Mouse (Mus musculus) embryonic stem cell, embryonic (primary cell): ENCODE data around the gene Bcar3.

Experiments used
- CTCF ChIA-PET, 4 experiments: fragments of 300-600 bp in 2 of 4; fragments of 350-600 bp in 2 of 4; sonication (Branson Sonifier 250); formaldehyde crosslinking; loops; one replicate each; lab custom pipeline; 2022; ENCODE audit warnings: inconsistent platforms in 2 of 4; lab: Charles Lee
- POLR2A ChIA-PET, 4 experiments: fragments of 300-600 bp in 2 of 4; fragments of 350-600 bp in 2 of 4; sonication (Branson Sonifier 250); formaldehyde crosslinking; loops; one replicate each; lab custom pipeline; 2022; ENCODE audit warnings: antibody characterized with exemption in 4 of 4, inconsistent platforms in 1 of 4; lab: Charles Lee

Gene Bcar3

DNA sequence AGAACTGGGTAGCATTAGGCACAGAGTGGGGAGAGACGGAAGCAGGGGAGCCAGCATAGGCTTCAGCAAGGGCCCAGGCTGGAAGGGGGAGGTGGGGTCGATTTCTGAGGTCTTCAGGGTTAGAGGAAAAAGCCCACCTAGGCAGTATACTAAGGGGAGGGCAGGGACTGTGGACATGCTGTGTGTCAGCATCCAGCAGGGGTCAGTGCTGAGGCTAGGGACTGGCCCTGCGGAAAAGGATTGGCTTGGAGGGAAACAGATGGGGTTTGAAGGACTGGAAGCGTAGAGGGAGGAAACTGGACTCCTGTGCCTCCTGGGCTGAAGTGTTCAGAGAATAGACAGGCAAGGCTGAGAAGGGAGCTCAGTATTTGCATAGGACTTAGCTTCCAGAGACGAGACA is 215.1 kb downstream of the Bcar3 start:
- ChIA-PET CTCF (interaction anchor here in 3 of 4 experiments (0.5 to 1.1 kb wide), 6 partner anchors 9 to 200 kb away, joined by 3 to 8 read pairs (median 4); no protein-coding TSS in a partner anchor), POLR2A (interaction anchor here in 2 of 4 experiments (0.6 to 1.3 kb wide), 9 partner anchors 9 to 118 kb away, joined by 3 to 9 read pairs (median 3); no protein-coding TSS in a partner anchor)

DNA sequence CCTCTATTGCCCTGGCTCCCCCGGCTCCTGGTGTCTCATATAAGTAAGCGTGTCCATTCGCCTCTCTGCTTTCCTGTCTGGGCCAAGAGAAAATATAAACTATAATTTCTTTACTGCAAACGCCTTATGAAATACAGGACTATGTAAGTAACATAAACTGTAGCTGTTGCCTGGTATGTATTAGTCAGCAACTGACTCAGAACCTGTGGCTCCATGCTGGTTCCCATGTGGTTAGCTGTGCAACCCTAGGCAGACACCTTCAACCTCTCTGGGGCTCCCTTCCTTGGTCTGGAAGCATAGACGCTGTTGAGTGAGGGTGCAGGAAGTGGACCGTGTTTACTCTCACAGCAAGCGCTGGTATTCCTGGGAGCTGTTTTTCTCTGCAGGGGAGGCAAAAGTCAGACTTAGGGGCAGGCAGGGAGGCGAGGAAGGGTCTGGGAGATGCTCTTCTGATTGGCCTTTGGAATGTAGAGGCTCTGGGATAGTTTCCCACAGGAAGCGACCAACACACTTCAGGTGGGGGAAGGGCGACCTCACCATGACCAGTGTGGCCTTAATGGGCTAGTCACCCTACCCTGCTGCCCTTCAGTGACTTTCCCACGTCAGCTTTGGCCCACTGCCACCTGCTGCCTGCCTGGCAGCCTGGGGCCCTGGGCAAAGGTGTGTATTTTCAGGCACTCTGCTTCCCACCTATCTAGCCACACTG is 215.8 kb downstream of the Bcar3 start:
- ChIA-PET CTCF (interaction anchor here in 3 of 4 experiments (0.5 to 1.1 kb wide), 7 partner anchors 9 to 201 kb away, joined by 3 to 8 read pairs (median 4); no protein-coding TSS in a partner anchor), POLR2A (interaction anchor here in 3 of 4 experiments (0.6 to 1.1 kb wide), 10 partner anchors 9 to 118 kb away, joined by 3 to 9 read pairs (median 3); no protein-coding TSS in a partner anchor)

DNA sequence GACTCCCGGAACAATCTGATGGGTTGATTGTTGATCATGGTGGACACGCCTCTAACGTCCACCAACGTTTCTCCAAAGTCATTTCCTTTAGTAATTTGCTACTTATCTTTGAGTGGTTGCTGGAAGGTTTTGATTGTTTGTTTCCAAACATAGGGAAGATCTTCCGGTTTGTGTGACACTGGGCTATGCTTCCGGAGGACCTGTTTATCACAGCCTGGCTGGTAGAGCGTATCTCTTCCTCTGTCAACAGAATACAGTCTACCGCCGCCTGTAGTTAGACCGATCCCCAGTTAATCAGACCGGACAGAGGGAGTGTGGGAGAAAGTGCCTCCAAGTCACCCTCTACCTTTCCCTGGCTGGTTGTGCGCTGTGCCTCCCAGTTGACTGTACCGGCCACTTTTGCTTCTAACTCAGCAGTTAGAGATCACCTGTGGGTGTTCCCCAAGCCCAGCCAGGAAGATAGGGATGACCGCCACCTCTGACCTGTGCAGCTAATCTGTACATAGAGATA is 216.4 kb downstream of the Bcar3 start:
- ChIA-PET CTCF (interaction anchor here in 3 of 4 experiments (0.5 to 1.1 kb wide), 7 partner anchors 21 to 217 kb away, joined by 3 to 9 read pairs (median 4); no protein-coding TSS in a partner anchor), POLR2A (interaction anchor here in 3 of 4 experiments (0.6 to 1.7 kb wide), 15 partner anchors 8 to 596 kb away, joined by 3 to 8 read pairs (median 4); no protein-coding TSS in a partner anchor)

DNA sequence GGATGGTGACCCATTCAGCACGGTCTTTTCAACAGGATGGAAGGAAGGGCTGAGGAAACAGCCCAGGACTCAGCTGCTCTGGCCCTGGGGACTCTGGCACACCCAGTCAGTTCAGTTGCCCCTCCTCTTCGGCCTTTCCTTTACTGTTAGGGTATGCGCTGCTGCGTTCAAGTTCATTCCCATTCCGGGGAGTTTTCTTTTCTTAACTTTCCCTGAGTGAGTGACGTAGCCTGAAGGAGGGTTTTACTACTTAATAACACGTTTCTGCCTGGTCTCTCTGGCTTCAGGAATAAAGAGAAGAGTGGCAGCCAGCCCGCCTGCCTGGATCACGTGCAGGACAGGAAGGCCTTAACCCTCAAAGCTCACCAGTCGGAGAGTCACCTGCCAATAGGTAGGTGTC is 217.0 kb downstream of the Bcar3 start:
- POLR2A ChIA-PET = interaction anchor here in 3 of 4 experiments (0.6 to 1.7 kb wide), 15 partner anchors 9 to 596 kb away, joined by 3 to 8 read pairs (median 4); no protein-coding TSS in a partner anchor
- CTCF ChIA-PET = interaction anchor here (0.5 to 1.5 kb wide), 9 partner anchors 21 to 392 kb away, joined by 3 to 9 read pairs (median 3); no protein-coding TSS in a partner anchor

DNA sequence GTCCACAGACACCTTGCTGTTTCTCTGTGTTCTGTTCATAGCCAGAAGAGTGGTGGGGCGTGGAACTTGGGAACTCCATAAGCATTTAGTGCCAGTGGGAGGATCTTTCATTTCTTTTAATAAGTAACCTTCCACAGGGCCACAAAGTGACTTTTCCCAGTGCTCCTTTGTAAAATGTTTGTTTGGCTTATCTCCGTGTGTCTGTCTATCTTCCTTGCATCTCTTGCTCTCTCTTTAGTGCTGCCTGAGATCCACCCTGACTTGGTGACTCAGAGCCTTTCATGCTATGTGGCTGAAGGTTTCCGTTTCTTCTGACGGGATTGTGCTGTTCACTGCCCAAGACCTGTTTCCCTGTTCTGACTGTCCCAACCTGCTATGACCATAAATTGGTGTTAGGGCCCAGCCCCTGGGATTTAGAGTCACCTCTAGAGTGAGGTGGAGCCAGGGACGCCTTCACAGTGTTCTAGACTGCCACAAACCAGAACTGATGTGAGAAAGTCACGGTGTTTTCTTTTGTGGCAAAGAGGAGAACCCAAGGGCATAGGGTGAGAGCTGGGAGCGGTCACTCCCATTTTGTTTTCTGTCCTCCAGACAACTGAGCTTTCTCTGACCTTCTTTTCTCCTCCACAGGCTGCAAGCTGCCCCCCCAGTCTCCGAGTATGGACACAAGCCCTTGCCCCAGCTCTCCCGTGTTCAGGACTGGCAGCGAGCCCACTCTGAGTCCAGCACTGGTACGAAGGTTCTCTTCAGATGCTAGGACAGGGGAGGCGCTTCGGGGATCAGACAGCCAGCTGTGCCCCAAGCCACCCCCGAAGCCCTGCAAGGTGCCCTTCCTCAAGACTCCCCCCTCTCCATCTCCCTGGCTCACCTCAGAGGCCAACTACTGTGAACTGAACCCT is 218.0 kb downstream of the Bcar3 start:
- ChIA-PET POLR2A (interaction anchor here in 3 of 4 experiments (0.6 to 1.7 kb wide), 15 partner anchors 9 to 92 kb away, joined by 3 to 6 read pairs (median 3); no protein-coding TSS in a partner anchor), CTCF (interaction anchor here in 2 of 4 experiments (0.6 to 1.5 kb wide), 2 partner anchors 77 to 126 kb away, joined by 4 to 5 read pairs; no protein-coding TSS in a partner anchor)

DNA sequence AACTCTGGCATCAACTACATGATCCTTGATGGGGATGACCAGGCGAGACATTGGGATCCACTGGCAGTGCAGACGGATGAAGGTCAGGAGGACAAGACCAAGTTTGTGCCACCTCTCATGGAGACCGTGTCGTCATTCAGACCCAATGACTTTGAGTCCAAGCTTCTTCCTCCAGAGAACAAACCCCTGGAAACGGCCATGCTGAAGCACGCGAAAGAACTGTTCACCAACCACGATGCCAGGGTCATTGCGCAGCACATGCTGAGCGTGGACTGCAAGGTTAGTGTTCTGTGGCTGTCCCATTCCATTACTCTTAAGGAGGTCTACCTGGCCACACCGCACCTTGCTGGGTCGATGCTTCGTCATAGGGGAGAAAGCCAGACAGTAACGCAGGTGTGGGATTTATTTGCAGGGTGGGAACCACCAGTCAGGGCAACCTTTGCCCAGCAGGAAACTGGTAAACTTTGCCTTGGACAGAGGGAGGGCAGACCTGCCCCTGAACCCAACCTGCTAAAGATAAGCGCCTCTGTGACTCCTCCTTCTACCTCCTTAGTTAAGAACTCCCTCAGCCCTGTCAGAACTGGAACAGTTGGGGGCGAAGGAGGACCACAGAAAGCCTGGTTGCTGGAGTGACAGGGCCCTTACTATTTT is 218.9 kb downstream of the Bcar3 start:
- CTCF ChIA-PET = interaction anchor here in 1 of 4 experiments (0.6 kb wide), 1 partner anchor 78 kb away, joined by 5 read pairs; no protein-coding TSS in a partner anchor
- POLR2A ChIA-PET = interaction anchor here in 3 of 4 experiments (0.6 to 1.7 kb wide), 9 partner anchors 8 to 93 kb away, joined by 3 to 6 read pairs (median 3); no protein-coding TSS in a partner anchor

DNA sequence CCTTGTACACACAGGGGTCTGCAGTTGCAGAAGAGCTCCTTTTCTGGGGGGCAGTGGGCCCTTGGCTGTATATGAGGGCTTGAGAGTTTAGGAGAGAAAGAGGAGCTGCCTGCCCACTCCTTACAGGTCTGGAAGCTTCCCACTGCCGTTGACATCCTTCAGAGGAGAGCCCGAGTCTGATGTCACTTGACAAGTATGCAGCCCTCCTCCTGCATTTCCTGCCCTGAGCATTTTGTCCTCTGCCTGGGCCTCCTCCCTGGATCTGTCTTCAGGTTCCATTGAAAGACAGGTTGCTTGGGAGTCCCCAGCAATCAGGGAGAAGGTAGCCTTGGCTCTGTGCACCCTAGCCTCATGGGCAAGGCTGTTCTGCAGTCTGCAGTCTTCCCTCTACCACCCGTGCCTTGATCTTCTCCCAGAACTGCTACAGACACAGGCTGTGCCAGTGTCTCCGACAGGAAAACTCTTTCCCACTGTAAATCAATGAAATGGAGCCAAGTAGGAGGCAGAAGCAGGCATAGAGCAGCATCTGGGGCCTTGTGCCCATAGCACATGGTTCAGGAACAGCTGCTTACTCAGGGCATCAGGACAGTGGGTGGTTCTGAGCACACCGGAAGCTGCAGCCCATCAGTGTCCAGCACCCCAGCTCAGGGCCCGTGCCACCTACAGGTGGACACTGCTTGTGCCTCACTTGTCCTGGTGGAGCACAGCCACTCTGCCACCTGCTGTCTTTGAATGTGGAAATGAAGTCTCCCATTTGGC is 221.8 kb downstream of the Bcar3 start:
- POLR2A ChIA-PET = interaction anchor here in 2 of 4 experiments (0.9 to 2.0 kb wide), 5 partner anchors 11 to 368 kb away, joined by 3 to 5 read pairs (median 4); no protein-coding TSS in a partner anchor
- CTCF ChIA-PET = no interaction called here

DNA sequence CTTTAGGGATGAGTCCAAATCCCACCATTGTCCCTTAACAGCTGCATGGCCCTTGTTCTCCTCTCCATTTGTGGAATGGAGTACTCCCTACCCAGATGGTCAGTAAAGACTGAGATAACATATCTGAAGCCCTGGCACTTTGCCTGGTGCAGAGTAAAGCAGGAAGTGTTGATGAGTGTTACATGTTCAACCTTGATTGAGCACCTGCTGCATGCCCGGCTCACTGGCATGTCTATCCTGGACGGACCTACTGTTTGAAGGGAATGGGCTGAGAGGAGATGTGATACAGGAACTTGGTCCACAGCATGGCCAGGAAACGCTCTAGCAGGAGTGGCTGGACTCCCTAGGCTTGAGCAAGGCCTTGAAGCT is 222.4 kb downstream of the Bcar3 start:
- ChIA-PET CTCF (interaction anchor here in 2 of 4 experiments (0.7 to 0.8 kb wide), 2 partner anchors 204 to 207 kb away, joined by 3 read pairs; no protein-coding TSS in a partner anchor), POLR2A (interaction anchor here in 2 of 4 experiments (0.9 to 2.0 kb wide), 5 partner anchors 9 to 368 kb away, joined by 3 to 7 read pairs (median 4); no protein-coding TSS in a partner anchor)

DNA sequence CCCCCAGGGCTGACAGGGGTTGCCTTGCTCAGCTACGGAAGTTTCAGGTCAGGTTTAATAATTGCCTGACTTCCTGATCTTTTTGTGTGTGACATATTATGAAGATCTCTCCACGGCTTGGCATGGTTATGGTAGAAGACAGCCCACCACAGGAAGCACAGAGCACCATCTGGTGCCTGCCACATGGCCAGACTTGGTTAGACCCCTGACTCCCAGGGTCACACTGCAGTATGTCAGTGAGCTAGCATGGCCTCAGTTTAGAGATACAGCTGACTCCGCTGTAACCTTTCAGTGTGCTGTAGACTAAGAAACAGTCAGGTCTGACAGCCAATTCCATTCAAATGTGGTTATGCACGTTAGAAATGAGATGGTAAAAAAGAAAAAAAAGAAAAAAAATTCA is 223.8 kb downstream of the Bcar3 start:
- POLR2A ChIA-PET = interaction anchor here in 2 of 4 experiments (0.6 to 1.6 kb wide), 9 partner anchors 9 to 244 kb away, joined by 3 to 6 read pairs (median 4); partner anchors contain the start of genes Bcar3 (in 1 of the 2) and Dnttip2 (in 1 of the 2)

DNA sequence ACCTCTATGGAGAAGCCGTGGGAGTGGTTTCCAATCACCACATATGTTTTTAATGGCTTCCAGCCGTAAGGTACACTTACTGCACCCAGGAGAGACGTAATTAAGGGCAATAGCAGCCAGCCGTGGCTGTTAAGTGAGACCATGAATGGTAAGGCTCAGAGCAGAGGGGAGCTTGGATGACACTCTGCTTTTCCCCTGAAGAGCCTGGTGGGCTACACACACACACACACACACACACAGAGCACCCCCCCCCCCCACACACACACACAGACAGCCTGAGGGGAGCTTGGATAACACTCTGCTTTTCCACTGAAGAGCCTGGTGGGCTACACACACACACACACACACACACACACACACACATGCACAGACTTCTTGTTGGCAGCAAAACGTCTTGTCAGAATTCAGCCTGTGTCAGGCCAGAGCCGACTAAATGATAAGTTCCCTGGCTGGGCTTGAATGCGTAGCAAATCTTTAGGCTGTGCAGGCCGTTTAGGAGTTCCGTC is 224.3 kb downstream of the Bcar3 start:
- POLR2A ChIA-PET = interaction anchor here in 1 of 4 experiments (0.6 to 1.2 kb wide), 4 partner anchors 10 to 224 kb away, joined by 3 to 5 read pairs (median 4); partner anchors contain the start of gene Bcar3
- CTCF ChIA-PET = interaction anchor here in 2 of 4 experiments (0.6 kb wide), 2 partner anchors 9 to 762 kb away, joined by 3 read pairs; no protein-coding TSS in a partner anchor

More for the DNA sequence above, 223.8 kb downstream of the Bcar3 start:
- CTCF ChIA-PET = interaction anchor here in 1 of 4 experiments (0.5 to 0.6 kb wide), 2 partner anchors 23 to 763 kb away, joined by 3 read pairs; no protein-coding TSS in a partner anchor

DNA sequence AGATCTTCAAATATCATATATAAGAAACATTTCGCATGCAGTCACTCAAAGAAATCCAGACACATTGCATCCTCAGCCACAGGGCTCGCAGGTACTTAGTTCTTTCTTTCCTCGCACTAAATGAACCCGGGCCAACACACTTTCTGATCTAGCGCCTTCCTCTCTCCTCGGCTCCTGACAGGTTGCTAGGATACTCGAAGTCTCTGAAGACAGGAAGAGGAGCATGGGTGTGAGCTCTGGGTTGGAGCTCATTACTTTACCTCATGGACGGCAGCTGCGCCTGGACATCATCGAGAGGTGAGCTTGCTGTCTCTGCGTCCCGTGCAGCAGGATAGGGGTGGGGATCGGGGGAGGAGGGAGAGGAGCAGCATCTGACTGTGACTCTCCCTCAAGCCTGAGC is 225.1 kb downstream of the Bcar3 start:
- ChIA-PET CTCF (no interaction called here), POLR2A (interaction anchor here in 2 of 4 experiments (0.8 to 1.4 kb wide), 6 partner anchors 8 to 102 kb away, joined by 3 to 4 read pairs (median 3); no protein-coding TSS in a partner anchor)

DNA sequence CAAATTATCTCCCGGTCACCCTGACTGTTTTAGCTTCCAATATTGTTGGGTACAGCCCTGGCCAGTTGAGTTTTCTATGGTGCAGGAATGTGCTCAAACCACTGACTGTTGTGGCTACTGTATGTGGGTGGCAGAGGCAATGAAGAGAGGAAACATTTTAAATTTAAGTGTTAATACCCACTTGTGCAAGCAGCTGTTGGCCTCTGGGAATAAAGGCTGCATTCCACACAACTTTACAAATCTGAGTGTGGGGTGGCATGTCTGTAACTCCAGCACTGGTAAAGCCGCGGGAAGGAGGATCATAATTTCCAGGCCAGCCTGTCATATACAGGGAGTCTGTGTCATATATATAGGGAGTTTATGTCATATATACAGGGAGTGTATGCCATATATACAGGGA is 226.4 kb downstream of the Bcar3 start:
- ChIA-PET POLR2A (interaction anchor here in 2 of 4 experiments (0.6 to 2.6 kb wide), 5 partner anchors 9 to 100 kb away, joined by 3 to 9 read pairs (median 3); no protein-coding TSS in a partner anchor), CTCF (interaction anchor here in 1 of 4 experiments (0.6 kb wide), 1 partner anchor 148 kb away, joined by 3 read pairs; no protein-coding TSS in a partner anchor)

DNA sequence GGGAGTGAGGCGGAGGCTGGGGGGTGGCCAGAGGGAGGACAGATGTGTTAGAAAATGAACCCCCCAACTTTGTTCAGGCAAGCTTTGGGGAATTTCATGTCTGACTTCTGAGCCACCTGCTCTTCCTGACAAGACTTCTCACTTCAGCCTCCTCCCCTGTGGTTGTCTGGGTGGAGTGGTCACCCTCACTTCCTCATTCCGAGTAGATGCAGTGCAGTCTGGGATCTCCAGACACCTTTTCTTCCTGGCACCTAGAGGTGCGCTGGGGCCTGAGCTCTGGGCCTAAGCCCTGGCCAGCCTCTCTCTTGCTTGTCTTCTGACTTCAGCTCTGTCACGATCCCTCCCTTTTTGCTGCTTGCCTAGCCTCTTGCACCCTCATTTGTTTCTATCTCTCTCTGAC is 226.9 kb downstream of the Bcar3 start:
- CTCF ChIA-PET = no interaction called here
- POLR2A ChIA-PET = interaction anchor here in 2 of 4 experiments (0.7 to 2.6 kb wide), 7 partner anchors 9 to 383 kb away, joined by 3 to 9 read pairs (median 3); no protein-coding TSS in a partner anchor

DNA sequence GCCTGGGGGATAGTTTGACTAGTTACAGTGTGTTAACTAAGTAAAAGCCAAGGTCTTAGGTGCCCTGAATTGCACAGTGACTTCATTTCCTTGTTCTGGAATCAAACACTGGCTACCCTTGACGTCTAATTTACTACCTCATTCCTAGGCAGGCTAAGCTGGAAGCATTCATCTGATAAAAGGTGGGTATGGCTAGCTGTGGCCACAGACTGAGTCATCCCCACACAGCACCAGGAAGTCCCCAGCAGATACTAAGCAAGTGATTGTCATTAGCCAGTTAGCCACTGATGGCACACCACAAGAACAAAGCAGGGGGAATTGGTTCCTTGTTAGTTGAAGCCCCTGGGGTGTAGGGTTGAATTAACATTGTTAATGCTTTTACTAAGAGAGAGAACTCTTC is 227.4 kb downstream of the Bcar3 start:
- CTCF ChIA-PET = interaction anchor here in 1 of 4 experiments (0.7 kb wide), 1 partner anchor 262 kb away, joined by 6 read pairs; no protein-coding TSS in a partner anchor
- POLR2A ChIA-PET = interaction anchor here in 2 of 4 experiments (0.7 to 2.6 kb wide), 8 partner anchors 9 to 383 kb away, joined by 3 to 9 read pairs (median 3); no protein-coding TSS in a partner anchor

DNA sequence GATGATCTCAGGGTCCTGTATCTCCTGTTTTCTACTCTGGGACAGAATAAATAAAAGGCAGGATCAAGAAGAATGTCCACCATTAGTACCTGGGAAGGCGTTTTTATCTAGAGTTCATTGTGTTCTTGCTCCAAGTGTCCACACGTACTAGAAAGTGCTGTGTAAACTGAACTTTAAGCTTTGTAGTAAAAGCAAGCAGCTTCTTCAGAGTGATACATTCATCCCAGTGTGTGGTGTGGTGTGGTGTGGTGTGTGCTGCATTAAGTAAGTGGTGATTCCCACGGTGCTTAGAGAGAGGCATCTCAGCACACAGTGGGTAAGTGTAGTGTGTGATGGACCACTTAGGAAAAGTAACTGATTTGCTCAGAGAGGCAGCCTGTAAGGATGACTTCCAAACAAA is 234.5 kb downstream of the Bcar3 start:
- POLR2A ChIA-PET = interaction anchor here in 1 of 4 experiments (1.6 to 1.7 kb wide), 2 partner anchors 11 to 13 kb away, joined by 5 to 7 read pairs; no protein-coding TSS in a partner anchor
- CTCF ChIA-PET = no interaction called here
